Mouse (Mus musculus): ENCODE measurements around the gene Snrnp35. TPM values are rescaled to one million over a fixed set of nuclear protein-coding genes. Genes with fewer than 3 reads are reported as not detected.

Gene Snrnp35
- polyA plus RNA-seq, 1 experiment from 2014 or later = 27.2 TPM

DNA sequence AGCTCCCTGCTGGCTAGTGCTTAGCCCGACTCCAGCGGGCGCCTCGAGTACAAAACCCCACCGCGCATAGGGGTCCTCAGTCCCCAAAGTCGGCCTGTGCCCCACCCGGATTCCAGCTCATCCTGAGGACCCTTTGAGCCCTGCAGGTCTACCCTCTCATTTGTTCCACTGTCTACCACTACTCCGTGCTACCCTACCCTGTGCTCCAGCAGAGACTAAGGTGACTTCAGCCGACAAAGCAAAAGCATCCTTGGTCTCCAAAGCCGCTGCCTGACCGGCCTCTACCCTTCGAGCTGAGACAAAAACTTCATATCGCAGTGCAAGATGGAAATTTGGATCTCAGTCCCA is 48.6 kb downstream of the Snrnp35 start:
- H3K9me3 ChIP-seq (replicated peaks) = no peaks in the 10 kb centered on the region
- H3K36me3 ChIP-seq (ENCODE audit: poor library complexity, severe bottlenecking) = no peaks in the 10 kb centered on the region
- H3K27me3 ChIP-seq = no peaks in the 10 kb centered on the region
- WGBS = 13% methylated on average over 14 of the region's 14 CpGs
- no peak; the same call in 1 of the 2 replicates for ATAC-seq
- peak overlapping the region; percentile 79 for H3K4me2 ChIP-seq
- peak overlapping the region; percentile 73 for H3K4me3 ChIP-seq
- peaks cover 37% of the 10 kb centered on the region for H3K4me1 ChIP-seq
- H3K9ac ChIP-seq = peak overlapping the region; percentile 73
- peak overlapping the region; percentile 72 for H3K27ac ChIP-seq

DNA sequence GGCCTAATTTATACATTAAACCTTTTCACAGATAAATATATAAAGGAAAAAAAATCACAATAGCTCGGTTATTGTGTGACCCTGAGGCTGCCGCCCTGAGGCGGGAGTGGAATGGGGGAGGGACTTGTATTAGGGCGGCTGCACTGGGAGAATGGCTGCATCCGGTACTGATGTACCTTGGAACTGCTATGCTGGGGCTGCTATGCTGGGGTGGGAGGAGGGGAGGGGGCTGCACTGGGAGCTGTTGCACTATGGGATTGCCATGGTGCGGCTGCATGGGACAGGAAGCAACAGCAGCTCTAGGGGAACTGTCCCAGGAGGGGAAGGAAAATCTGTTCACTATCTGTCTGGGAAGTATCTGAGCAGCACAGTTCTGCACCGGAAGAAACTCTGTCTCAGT is 49.5 kb downstream of the Snrnp35 start:
- H3K27me3 ChIP-seq = no peaks in the 10 kb centered on the region
- H3K27ac ChIP-seq = no peak overlapping the region
- ATAC-seq = no peak
- H3K4me1 ChIP-seq = peaks cover 40% of the 10 kb centered on the region
- H3K36me3 ChIP-seq (ENCODE audit: poor library complexity, severe bottlenecking) = no peaks in the 10 kb centered on the region
- H3K4me3 ChIP-seq = no peak overlapping the region
- H3K9me3 ChIP-seq (replicated peaks) = no peaks in the 10 kb centered on the region
- no peak overlapping the region for H3K4me2 ChIP-seq
- H3K9ac ChIP-seq = no peak overlapping the region
- WGBS = 34% methylated on average over 7 of the region's 7 CpGs

DNA sequence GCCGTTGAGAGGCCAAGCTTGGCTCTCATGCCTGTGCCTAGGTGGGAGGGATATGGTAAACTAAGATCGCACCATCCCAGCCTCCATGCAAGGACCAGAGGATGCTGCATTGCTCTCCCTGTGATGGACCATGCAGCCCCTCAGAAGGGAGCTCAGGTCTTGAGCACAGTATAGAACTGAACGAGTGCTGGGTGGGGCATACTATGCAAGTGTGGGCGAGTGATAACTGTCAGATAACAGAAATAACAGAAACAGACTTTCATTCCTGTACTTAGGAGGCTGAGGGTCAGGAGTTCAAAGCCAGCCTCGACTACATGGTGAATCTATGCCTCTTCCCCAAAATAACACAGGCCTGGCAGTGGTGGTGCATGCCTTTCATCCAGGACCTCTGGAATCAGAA is 52.1 kb downstream of the Snrnp35 start:
- Histone ChIP-seq H3K4me3 (no peak overlapping the region), H3K27me3 (no peaks in the 10 kb centered on the region), H3K9ac (no peak overlapping the region), H3K36me3 (ENCODE audit: poor library complexity, severe bottlenecking) (no peaks in the 10 kb centered on the region), H3K4me2 (no peak overlapping the region), H3K4me1 (peaks cover 20% of the 10 kb centered on the region), H3K27ac (no peak overlapping the region), H3K9me3 (replicated peaks) (no peaks in the 10 kb centered on the region)
- 69% methylated on average over 5 of the region's 5 CpGs for WGBS
- ATAC-seq = no peak

DNA sequence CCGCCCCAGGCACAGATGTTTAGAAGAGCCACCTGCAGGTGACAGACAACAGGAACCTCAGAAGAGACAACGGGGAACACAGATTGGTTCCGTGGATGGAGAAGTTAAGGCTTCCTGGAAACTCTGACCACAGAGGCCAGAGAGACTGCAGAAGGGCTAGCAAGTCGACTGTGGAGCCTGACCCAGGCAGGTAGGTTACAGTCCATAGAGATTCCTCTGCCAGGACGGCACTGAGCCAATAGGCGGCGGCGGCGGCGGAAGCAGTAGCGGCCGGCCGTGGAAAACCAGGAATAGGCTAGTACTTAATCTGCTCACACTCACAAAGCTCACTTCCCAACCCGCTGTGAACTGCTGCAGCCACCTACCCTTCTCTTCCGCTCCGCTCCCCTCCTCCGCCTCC is 53.8 kb downstream of the Snrnp35 start:
- WGBS = 7% methylated on average over 17 of the region's 17 CpGs
- H3K4me1 ChIP-seq = peaks cover 13% of the 10 kb centered on the region
- no peak overlapping the region; the same call in 1 of the 2 replicates for H3K9ac ChIP-seq
- peak overlapping the region; percentile 10; the same call in 1 of the 2 replicates for H3K4me3 ChIP-seq
- no peak for ATAC-seq
- H3K27ac ChIP-seq = peak overlapping the region; percentile 14; the same call in 1 of the 2 replicates
- H3K9me3 ChIP-seq (replicated peaks) = no peaks in the 10 kb centered on the region
- H3K27me3 ChIP-seq = no peaks in the 10 kb centered on the region
- peak overlapping the region; percentile 44 for H3K4me2 ChIP-seq
- H3K36me3 ChIP-seq (ENCODE audit: poor library complexity, severe bottlenecking) = no peaks in the 10 kb centered on the region

DNA sequence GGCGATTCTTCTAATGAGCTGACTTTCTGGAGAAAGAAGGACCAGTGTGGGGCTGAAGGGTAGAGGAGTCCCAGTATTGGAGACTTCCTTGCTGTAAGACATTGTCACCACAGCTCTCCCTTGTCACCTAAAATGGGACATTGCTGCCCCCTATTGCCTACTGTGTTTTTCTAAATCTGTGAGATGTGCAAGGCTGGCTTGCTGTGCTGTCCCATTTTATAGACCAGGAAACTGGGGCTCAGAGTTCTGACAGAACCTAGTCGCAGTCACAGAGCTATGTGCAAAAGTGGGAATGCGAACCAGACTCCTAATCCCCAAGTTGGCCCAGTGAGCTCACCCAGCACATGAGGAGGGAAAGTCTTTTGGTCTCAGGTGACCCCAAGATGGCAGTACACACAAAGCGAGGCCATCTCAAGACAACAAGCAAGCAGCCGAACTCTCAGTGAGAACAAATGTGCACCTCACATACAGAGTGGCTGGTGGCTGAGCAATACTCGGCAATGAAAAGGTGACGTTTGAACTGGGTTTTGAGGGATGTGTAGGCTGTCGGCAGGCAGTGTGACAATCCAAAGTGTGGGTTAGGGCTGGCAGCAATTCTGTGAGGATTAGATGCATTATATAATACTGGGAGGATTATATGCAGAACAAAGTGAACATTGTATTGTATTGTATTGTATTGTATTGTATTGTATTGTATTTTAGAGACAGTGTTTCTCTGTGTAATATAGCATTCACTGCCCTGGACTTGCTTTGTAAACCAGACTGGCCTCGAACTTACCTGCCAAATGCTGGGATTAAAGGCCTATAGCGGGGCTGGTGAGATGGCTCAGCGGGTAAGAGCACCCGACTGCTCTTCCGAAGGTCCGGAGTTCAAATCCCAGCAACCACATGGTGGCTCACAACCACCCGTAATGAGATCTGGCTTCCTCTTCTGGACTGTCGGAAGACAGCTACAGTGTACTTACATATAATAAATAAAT is 56.2 kb downstream of the Snrnp35 start:
- no peak for ATAC-seq
- WGBS = 77% methylated on average over 15 of the region's 16 CpGs
- Histone ChIP-seq H3K4me1 (peaks cover 20% of the 10 kb centered on the region), H3K9me3 (replicated peaks) (no peaks in the 10 kb centered on the region), H3K4me3 (no peak overlapping the region), H3K9ac (no peak overlapping the region), H3K27ac (no peak overlapping the region), H3K27me3 (no peaks in the 10 kb centered on the region), H3K4me2 (no peak overlapping the region), H3K36me3 (ENCODE audit: poor library complexity, severe bottlenecking) (peaks cover 12% of the 10 kb centered on the region)

DNA sequence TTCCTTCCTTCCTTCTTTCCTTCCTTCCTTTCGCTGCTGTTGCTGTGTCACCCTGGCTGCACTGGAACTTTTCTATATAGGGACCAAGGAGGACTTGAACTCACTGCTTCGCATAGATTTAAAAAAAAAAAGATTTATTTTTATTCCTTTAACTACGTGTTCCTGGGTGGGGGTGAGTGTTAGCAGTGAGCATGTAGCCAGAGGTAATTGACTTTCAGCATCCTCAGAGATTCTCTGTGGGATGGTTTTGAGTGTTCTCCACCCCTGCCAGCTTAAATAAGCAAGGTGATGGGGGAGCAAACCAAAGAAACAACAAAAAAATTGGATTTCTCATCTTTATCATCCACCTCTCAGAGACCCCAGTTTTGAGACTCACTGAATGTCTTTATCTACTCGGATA is 57.0 kb downstream of the Snrnp35 start:
- 69% methylated on average over 4 of the region's 4 CpGs for WGBS
- no peaks in the 10 kb centered on the region for H3K27me3 ChIP-seq
- ATAC-seq = no peak
- H3K9me3 ChIP-seq (replicated peaks) = no peaks in the 10 kb centered on the region
- no peak overlapping the region for H3K27ac ChIP-seq
- 0 out of 2 replicates have a peak overlapping the region, but pooled peaks have one; percentile 87 for H3K9ac ChIP-seq
- H3K4me1 ChIP-seq = peaks cover 20% of the 10 kb centered on the region
- peak overlapping the region; percentile 94; the same call in 1 of the 2 replicates for H3K4me3 ChIP-seq
- peaks cover 20% of the 10 kb centered on the region for H3K36me3 ChIP-seq (ENCODE audit: poor library complexity, severe bottlenecking)
- H3K4me2 ChIP-seq = peak overlapping the region; percentile 49

DNA sequence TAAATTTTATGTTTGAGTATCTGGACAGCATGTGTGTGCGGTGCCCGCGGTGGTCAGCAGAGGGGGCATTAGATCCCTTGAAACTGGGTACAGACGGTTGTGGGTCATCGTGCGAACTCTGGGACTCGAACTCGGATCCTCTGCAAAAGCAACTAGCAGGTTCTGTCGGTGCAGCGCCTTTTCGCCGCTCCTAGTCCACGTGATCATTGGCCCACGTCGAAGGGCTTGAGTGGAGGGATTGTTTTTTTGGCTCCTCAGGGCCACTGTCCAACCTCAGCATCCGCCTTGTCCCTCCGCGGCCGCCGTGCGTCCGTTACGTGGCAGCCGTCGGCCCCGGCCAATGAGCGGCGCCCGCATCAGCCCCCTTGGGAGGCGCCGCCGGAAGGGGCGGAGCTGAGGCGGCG is 57.5 kb downstream of the Snrnp35 start, which contains the start of gene Tmed2:
Gene Tmed2 (plus strand): TSS at position 313 of the 404 bp plus-strand sequence.
- Histone ChIP-seq H3K9me3 (replicated peaks) (no peaks in the 10 kb centered on the region), H3K27ac (peak within 1 kb of the TSS; percentile 80), H3K4me3 (peak within 1 kb of the TSS; percentile 94), H3K36me3 (ENCODE audit: poor library complexity, severe bottlenecking) (peaks cover 25% of the 10 kb centered on the region), H3K9ac (peak within 1 kb of the TSS; percentile 87), H3K27me3 (no peaks in the 10 kb centered on the region), H3K4me2 (peak within 1 kb of the TSS; percentile 86), H3K4me1 (peaks cover 20% of the 10 kb centered on the region)
- peak; percentile 97 for ATAC-seq
- WGBS = under 1% methylated on average over 35 of the region's 35 CpGs

Other genes with a start within 250 kb of the Snrnp35 start
- gene Pitpnm2, start 233.4 kb upstream of the Snrnp35 start, polyA plus RNA-seq (2015; fragmentation: Nextera tagmentation; extraction: Ambion mirVana) = 5.4 and 6.5 TPM in 2 replicates
- 20.3 and 22.7 TPM in 2 replicates for gene Mphosph9, start 155.2 kb upstream of the Snrnp35 start, polyA plus RNA-seq (2015; fragmentation: Nextera tagmentation; extraction: Ambion mirVana)
- 19.5 and 20.8 TPM in 2 replicates for gene 2810006K23Rik, start 155.0 kb upstream of the Snrnp35 start, polyA plus RNA-seq (2015; fragmentation: Nextera tagmentation; extraction: Ambion mirVana)
- gene Cdk2ap1, start 120.1 kb upstream of the Snrnp35 start, polyA plus RNA-seq (2015; fragmentation: Nextera tagmentation; extraction: Ambion mirVana) = 77.4 and 78.9 TPM in 2 replicates
- 120 TPM in 2 replicates for gene Sbno1, start 57.1 kb upstream of the Snrnp35 start, polyA plus RNA-seq (2015; fragmentation: Nextera tagmentation; extraction: Ambion mirVana)
- gene Kmt5a, start 43.2 kb upstream of the Snrnp35 start, polyA plus RNA-seq (2015; fragmentation: Nextera tagmentation; extraction: Ambion mirVana) = 30.0 and 30.6 TPM in 2 replicates
- gene Rilpl2, start 4.8 kb upstream of the Snrnp35 start, polyA plus RNA-seq (2015; fragmentation: Nextera tagmentation; extraction: Ambion mirVana) = 19.3 and 22.3 TPM in 2 replicates
- gene Rilpl1, start 48.3 kb downstream of the Snrnp35 start, polyA plus RNA-seq (2015; fragmentation: Nextera tagmentation; extraction: Ambion mirVana) = 10.4 and 10.6 TPM in 2 replicates
- 378 and 389 TPM in 2 replicates for gene Tmed2, start 57.6 kb downstream of the Snrnp35 start, polyA plus RNA-seq (2015; fragmentation: Nextera tagmentation; extraction: Ambion mirVana)
- 23.3 and 25.5 TPM in 2 replicates for gene Ddx55, start 69.7 kb downstream of the Snrnp35 start, polyA plus RNA-seq (2015; fragmentation: Nextera tagmentation; extraction: Ambion mirVana)
- gene Eif2b1, start 96.0 kb downstream of the Snrnp35 start, polyA plus RNA-seq (2015; fragmentation: Nextera tagmentation; extraction: Ambion mirVana) = 72.8 and 74.4 TPM in 2 replicates
- gene Gtf2h3, start 96.0 kb downstream of the Snrnp35 start, polyA plus RNA-seq (2015; fragmentation: Nextera tagmentation; extraction: Ambion mirVana) = 64.7 and 66.9 TPM in 2 replicates
- gene Atp6v0a2, start 145.4 kb downstream of the Snrnp35 start, polyA plus RNA-seq (2015; fragmentation: Nextera tagmentation; extraction: Ambion mirVana) = 44.7 and 45.9 TPM in 2 replicates
- 0.08 and 0.15 TPM in 2 replicates for gene Dnah10, start 242.0 kb downstream of the Snrnp35 start, polyA plus RNA-seq (2015; fragmentation: Nextera tagmentation; extraction: Ambion mirVana)